Mouse (Mus musculus) limb, embryonic 14.5 days (tissue): Measurements from ENCODE around the gene Rab36. TPM values are rescaled to one million over a fixed set of nuclear protein-coding genes. Genes with fewer than 3 reads are reported as not detected.

Experiments used
- ATAC-seq: fragments of 200-750 bp; cut with Nextera tagmentation; 2 replicates; pipeline ENCODE4 v1.8.0; 2017; ENCODE audit warnings: low read depth, moderate number of reproducible peaks, moderate TSS enrichment; ENCODE audit not compliant: low FRiP score
- DNase-seq: peaks from one replicate; pipeline ENCODE4 v3.0.0-alpha.2; 2015; ENCODE audit warnings: low spot score
- H3K27ac ChIP-seq: fragments of 300-500 bp; sonication (generic); replicated peaks from 2 replicates; pipeline ENCODE4 v1.5.1; 2014; ENCODE audit warnings: low read depth, mild to moderate bottlenecking, low read length, moderate library complexity, mixed read lengths
- H3K27me3 ChIP-seq: fragments of 300-500 bp; sonication (generic); 2 replicates; pipeline ENCODE4 v1.6.1; 2014; ENCODE audit warnings: low read length, mixed read lengths; ENCODE audit not compliant: control insufficient read depth, insufficient read depth
- H3K36me3 ChIP-seq: fragments of 300-500 bp; sonication (generic); 2 replicates; pipeline ENCODE4 v1.6.1; 2014; ENCODE audit warnings: mild to moderate bottlenecking, low read length, moderate library complexity, mixed read lengths; ENCODE audit not compliant: control insufficient read depth, insufficient read depth
- H3K4me1 ChIP-seq: fragments of 300-500 bp; sonication (generic); 2 replicates; pipeline ENCODE4 v1.6.1; 2014; ENCODE audit warnings: antibody characterized with exemption, low read length, mixed read lengths; ENCODE audit not compliant: control insufficient read depth, insufficient read depth
- H3K4me2 ChIP-seq: fragments of 300-500 bp; sonication (generic); replicated peaks from 2 replicates; pipeline ENCODE4 v1.6.1; 2014; ENCODE audit warnings: low read depth, mild to moderate bottlenecking, low read length, moderate library complexity; ENCODE audit not compliant: severe bottlenecking
- H3K4me3 ChIP-seq: fragments of 300-500 bp; sonication (generic); replicated peaks from 2 replicates; pipeline ENCODE4 v1.5.1; 2014; ENCODE audit warnings: low read length
- H3K9ac ChIP-seq: fragments of 300-500 bp; sonication (generic); 2 replicates; pipeline ENCODE4 v1.6.1; 2014; ENCODE audit warnings: mild to moderate bottlenecking, low read depth, low read length, moderate library complexity; ENCODE audit not compliant: severe bottlenecking
- H3K9me3 ChIP-seq: fragments of 300-500 bp; sonication (generic); 2 replicates; pipeline ENCODE4 v1.6.1; 2016; ENCODE audit warnings: low read length; ENCODE audit not compliant: control insufficient read depth
- POLR2A ChIP-seq: fragments of 200-500 bp; IDR thresholded peaks from 2 replicates; pipeline ENCODE4 v1.8.0; 2012; ENCODE audit warnings: inconsistent platforms, mild to moderate bottlenecking, moderate library complexity, borderline replicate concordance; ENCODE audit not compliant: insufficient read depth, insufficient read length; ENCODE audit errors: extremely low read depth
- WGBS: fragments of 180-500 bp; shearing (Covaris S2); extraction: QIAGEN DNeasy Blood & Tissue Kit; methylation state at CpG from one replicate; pipeline ENCODE4 v1.1.7; 2014; 5-methylcytosine and 5-hydroxymethylcytosine counted together
- polyA plus RNA-seq, 2 experiments: library from polyadenylated mRNA; depleted of rRNA in 1 of 2; stranded (reverse) in 1 of 2; unstranded in 1 of 2; fragments of >200 nt; fragmentation: Nextera tagmentation in 1 of 2; extraction: Ambion mirVana in 1 of 2; gene quantifications; 2 replicates each; pipeline versions ENCODE4 v1.2.1 to v1.2.3; 2012 to 2014

The Rab36 gene
- polyA plus RNA-seq, 2 experiments = 6.0 to 17.6 TPM

DNA sequence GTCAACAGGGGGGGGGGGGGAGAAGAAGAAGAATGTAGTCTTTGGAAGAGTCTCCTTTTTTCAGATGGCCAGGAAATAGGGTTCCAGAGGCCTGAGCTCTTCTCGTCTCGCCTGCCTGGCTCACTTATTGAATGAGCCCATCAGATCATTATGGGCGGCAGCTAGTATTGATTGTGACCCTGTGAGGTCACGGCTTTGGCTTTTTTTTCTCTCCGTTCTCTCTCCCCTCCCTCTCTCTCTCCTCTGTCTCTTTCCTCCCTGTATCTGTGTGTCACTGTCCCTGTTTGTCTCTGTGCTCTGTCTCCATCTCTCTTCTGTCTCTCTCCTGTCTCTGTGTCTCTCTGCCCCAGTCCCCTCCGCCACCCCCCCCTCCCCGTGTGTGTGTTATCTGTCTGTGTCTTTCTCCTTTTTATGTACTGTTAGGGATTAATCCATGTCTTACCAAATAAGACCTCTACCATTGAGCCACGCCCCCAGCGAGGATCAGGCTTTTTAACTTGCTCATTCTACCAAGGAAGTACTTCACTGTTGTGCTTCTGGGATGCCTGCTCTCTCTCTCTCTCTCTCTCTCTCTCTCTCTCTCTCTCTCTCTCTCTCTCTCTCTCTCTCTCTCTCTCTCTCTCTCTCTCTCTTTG lies 22.0 kb downstream of the Rab36 start:
- H3K27ac ChIP-seq = no peak overlapping the region
- H3K4me2 ChIP-seq = no peak overlapping the region; the same call in 1 of the 2 replicates
- H3K9ac ChIP-seq = no peak overlapping the region
- no peak for TF ChIP-seq POLR2A
- 46% methylated on average over 9 of the region's 9 CpGs for WGBS
- no peaks in the 10 kb centered on the region for H3K9me3 ChIP-seq
- ATAC-seq (no peak), DNase-seq (no peak)
- H3K4me3 ChIP-seq = no peak overlapping the region
- no peaks in the 10 kb centered on the region for H3K36me3 ChIP-seq
- H3K27me3 ChIP-seq = no peaks in the 10 kb centered on the region
- peaks cover 29% of the 10 kb centered on the region for H3K4me1 ChIP-seq

DNA sequence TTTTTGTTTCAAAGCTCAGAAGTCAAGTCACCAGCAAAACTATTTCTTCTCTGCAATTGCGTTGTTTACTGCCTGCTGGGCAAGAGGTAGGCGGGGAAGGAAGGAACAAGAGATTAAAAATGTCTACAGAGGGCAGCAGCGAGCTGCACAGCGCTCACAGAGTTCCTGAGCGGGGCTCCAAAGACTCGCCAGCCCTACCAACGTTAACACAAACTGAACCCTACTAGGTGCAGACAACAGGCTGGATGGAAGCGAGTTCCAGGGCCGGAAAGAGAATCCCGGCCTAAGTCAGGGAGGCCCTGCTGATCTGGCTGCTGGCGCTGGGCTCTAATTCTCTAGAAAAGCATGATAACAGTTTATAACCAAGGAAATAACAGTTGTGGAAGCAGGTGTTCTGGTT lies 22.5 kb downstream of the Rab36 start:
- ATAC-seq = peak; percentile 25; the same call in 1 of the 2 replicates
- Histone ChIP-seq H3K4me3 (0 out of 2 replicates have a peak overlapping the region, but pooled peaks have one; percentile 92), H3K4me1 (peaks cover 30% of the 10 kb centered on the region), H3K27ac (no peak overlapping the region), H3K9ac (no peak overlapping the region), H3K27me3 (no peaks in the 10 kb centered on the region), H3K36me3 (peaks cover under 1% of the 10 kb centered on the region; the same call in 1 of the 2 replicates), H3K9me3 (no peaks in the 10 kb centered on the region), H3K4me2 (peak overlapping the region; percentile 86; the same call in 1 of the 2 replicates)
- no peak for TF ChIP-seq POLR2A
- WGBS = 2% methylated on average over 11 of the region's 11 CpGs
- DNase-seq = peak; percentile 89

DNA sequence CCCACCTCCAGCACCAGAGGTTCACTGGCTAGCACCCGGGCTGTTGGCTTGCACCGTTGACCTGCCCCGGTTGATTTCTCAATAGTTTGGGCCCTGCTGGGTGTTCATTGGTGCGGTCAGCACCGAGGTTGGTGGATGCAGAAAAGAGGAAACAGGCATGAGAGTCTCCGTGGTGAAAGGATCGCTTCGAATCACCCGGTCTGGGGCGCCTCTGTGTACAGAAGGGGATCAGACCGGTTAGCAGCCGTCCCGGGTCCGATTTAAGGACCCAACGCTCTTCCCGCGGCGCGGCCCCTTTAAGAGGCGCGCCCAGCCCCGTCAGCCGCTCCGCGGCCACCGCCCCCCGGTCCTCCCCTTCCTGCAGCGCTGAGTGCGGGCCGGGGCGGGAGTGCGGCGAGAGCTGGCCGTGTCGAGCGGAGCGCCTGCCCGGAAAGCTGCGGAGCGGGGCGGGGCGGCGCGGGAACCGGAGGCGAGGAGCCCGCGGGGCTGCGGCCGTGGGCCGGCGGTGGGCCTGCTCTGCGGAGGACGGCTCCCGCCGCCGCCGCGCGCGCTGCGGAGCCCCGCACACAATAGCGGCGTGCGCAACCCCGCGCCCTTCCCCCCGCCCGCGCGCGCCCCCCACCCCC lies 23.5 kb downstream of the Rab36 start, which contains the start of gene Bcr:
Gene Bcr (plus strand): TSS at position 376 of the 626 bp plus-strand sequence.
- WGBS = 4% methylated on average over 60 of the region's 73 CpGs

DNA sequence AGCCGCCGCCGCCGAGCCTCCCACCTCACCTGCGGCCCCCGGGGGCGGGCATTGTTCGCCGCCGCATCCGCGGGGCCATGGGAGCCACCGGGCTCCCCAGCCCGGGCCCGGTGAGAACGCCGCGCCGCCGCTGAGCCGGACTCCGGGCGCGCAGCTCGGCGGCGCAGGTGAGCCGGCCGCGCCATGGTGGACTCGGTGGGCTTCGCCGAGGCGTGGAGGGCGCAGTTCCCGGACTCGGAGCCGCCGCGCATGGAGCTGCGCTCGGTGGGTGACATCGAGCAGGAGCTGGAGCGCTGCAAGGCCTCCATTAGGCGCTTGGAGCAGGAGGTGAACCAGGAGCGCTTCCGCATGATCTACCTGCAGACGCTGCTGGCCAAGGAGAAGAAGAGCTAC lies 24.0 kb downstream of the Rab36 start:
- TF ChIP-seq POLR2A = no peak
- WGBS = under 1% methylated on average over 41 of the region's 48 CpGs
- peak overlapping the region; percentile 78 for H3K9ac ChIP-seq
- H3K4me2 ChIP-seq = peak overlapping the region; percentile 86
- H3K4me1 ChIP-seq = peaks cover 32% of the 10 kb centered on the region
- 0 out of 2 replicates have a peak overlapping the region, but pooled peaks have one; percentile 48 for H3K27ac ChIP-seq
- H3K36me3 ChIP-seq = peaks cover 14% of the 10 kb centered on the region
- no peaks in the 10 kb centered on the region for H3K9me3 ChIP-seq
- DNase-seq (no peak), ATAC-seq (no peak)
- no peaks in the 10 kb centered on the region for H3K27me3 ChIP-seq
- H3K4me3 ChIP-seq = peak overlapping the region; percentile 92

More for the DNA sequence above, 23.5 kb downstream of the Rab36 start, which contains the start of gene Bcr:
- peak within 1 kb of the TSS; percentile 78 for H3K9ac ChIP-seq
- ATAC-seq = peak; percentile 91
- H3K36me3 ChIP-seq = peaks cover 10% of the 10 kb centered on the region
- peaks cover 32% of the 10 kb centered on the region for H3K4me1 ChIP-seq
- peak within 1 kb of the TSS; percentile 48; the same call in 1 of the 2 replicates for H3K27ac ChIP-seq
- peak within 1 kb of the TSS; percentile 86 for H3K4me2 ChIP-seq
- no peaks in the 10 kb centered on the region for H3K9me3 ChIP-seq
- peak; percentile 81 for DNase-seq
- no peaks in the 10 kb centered on the region for H3K27me3 ChIP-seq
- 0 out of 2 replicates have a peak, but pooled peaks have one; percentile 40 for TF ChIP-seq POLR2A
- H3K4me3 ChIP-seq = peak within 1 kb of the TSS; percentile 92

DNA sequence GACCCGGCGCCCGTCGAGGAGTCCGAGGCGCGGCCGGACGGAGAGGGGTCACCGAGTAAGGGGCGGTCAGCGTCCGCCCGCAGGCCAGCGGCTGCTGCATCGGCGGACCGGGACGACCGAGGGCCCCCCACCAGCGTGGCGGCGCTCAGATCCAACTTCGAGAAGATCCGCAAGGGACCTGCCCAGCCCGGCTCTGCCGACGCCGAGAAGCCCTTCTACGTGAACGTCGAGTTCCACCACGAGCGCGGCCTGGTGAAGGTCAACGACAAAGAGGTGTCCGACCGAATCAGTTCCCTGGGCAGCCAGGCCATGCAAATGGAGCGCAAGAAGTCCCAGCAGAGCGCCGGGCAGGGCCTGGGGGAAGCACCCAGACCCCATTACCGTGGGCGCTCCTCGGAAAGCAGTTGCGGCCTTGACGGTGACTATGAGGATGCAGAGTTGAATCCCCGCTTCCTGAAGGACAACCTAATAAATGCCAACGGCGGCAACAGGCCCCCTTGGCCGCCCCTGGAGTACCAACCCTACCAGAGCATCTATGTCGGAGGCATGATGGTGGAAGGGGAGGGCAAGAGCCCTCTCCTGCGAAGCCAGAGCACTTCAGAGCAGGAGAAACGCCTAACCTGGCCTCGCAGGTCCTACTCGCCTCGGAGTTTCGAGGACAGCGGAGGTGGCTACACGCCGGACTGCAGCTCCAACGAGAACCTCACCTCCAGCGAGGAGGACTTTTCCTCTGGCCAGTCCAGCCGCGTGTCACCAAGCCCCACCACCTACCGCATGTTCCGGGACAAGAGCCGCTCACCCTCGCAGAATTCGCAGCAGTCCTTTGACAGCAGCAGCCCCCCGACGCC lies 24.7 kb downstream of the Rab36 start:
- TF ChIP-seq POLR2A = no peak
- Histone ChIP-seq H3K27me3 (no peaks in the 10 kb centered on the region), H3K9me3 (no peaks in the 10 kb centered on the region), H3K4me3 (peak overlapping the region; percentile 92), H3K36me3 (peaks cover 15% of the 10 kb centered on the region), H3K4me2 (peak overlapping the region; percentile 86), H3K4me1 (peaks cover 32% of the 10 kb centered on the region), H3K9ac (peak overlapping the region; percentile 78), H3K27ac (0 out of 2 replicates have a peak overlapping the region, but pooled peaks have one; percentile 48)
- ATAC-seq = no peak
- DNase-seq = no peak
- WGBS = 2% methylated on average over 71 of the region's 71 CpGs
